Mouse (Mus musculus) Patski (cell line): ENCODE measurements around the gene 1700067K01Rik. TPM values are rescaled to one million over a fixed set of nuclear protein-coding genes. Genes with fewer than 3 reads are reported as not detected.

Experiments
- ATAC-seq: fragments of 100-300 bp; one replicate; pipeline ENCODE4 v1.8.0; 2021
- CTCF ChIA-PET: fragments of 350-600 bp; sonication (Branson Sonifier 250); formaldehyde crosslinking; loops from one replicate; lab custom pipeline; 2022; ENCODE audit warnings: inconsistent platforms; lab: Charles Lee
- POLR2A ChIA-PET: fragments of 350-600 bp; sonication (Branson Sonifier 250); formaldehyde crosslinking; loops from one replicate; lab custom pipeline; 2022; ENCODE audit warnings: antibody characterized with exemption, inconsistent platforms; lab: Charles Lee
- DNase-seq: peaks from one replicate; pipeline ENCODE4 v3.0.0-alpha.2; 2011; ENCODE audit warnings: low read depth, low spot score
- H3K27me3 ChIP-seq: fragments of 371-371 bp; one replicate; pipeline ENCODE4 v1.5.1; 2021
- CTCF ChIP-seq: fragments of 100-300 bp; IDR thresholded peaks from one replicate; pipeline ENCODE4 v1.5.1; 2021
- in situ Hi-C: fragments of 300-500 bp; cut with MboI; formaldehyde crosslinking; loops from 3 replicates; pipeline ENCODE4 v1.11.1; 2018; ENCODE audit warnings: low pct_unique_long_range_greater_than_20kb, mixed read lengths
- polyA plus RNA-seq: library from polyadenylated mRNA; unstranded; gene quantifications from one replicate; pipeline ENCODE4 v1.2.3, GENCODE M21; 2021

The 1700067K01Rik gene
- polyA plus RNA-seq, 1 experiment from 2014 or later: 1.3 TPM

- no peak for ATAC-seq
- H3K27me3 ChIP-seq: peaks cover 4% of the 10 kb centered on the region
- no peak for DNase-seq
These were observed 42.8 kb downstream of the 1700067K01Rik start for GRCm38 (mm10) chr8:84044103-84044502.

GRCm38 (mm10) chr8:84044900-84045299 is 43.6 kb downstream of the 1700067K01Rik start, which contains the start of gene Rln3:
Rln3 (minus strand) TSS chr8:84045000.
- DNase-seq (no peak), ATAC-seq (no peak)
- H3K27me3 ChIP-seq: peaks cover 4% of the 10 kb centered on the region
- POLR2A ChIA-PET: no interaction called here
- CTCF ChIA-PET: no interaction called here
- no peak for TF ChIP-seq CTCF
- in situ Hi-C loops: no loop called here

More at GRCm38 (mm10) chr8:84044103-84044502, 42.8 kb downstream of the 1700067K01Rik start:
- POLR2A ChIA-PET: interaction anchor here (0.6 kb wide), 2 partner anchors 13 to 22 kb away, joined by 3 read pairs; no protein-coding TSS in a partner anchor
- in situ Hi-C loops: no loop called here
- CTCF ChIA-PET: interaction anchor here (1.0 kb wide), 1 partner anchor 24 kb away, joined by 4 read pairs; no protein-coding TSS in a partner anchor
- no peak for TF ChIP-seq CTCF

- ChIA-PET CTCF (no interaction called here), POLR2A (no interaction called here)
- in situ Hi-C loops: no loop called here
- peaks cover 8% of the 10 kb centered on the region for H3K27me3 ChIP-seq
- DNase-seq: no peak
- ATAC-seq: no peak
- TF ChIP-seq CTCF: no peak
These were observed 45.2 kb downstream of the 1700067K01Rik start for GRCm38 (mm10) chr8:84046505-84046904.

- in situ Hi-C loops: no loop called here
- ATAC-seq (no peak), DNase-seq (no peak)
These were observed 46.9 kb downstream of the 1700067K01Rik start for GRCm38 (mm10) chr8:84048171-84048570.

GRCm38 (mm10) chr8:84052746-84053145 is 51.4 kb downstream of the 1700067K01Rik start:
- ATAC-seq (no peak), DNase-seq (no peak)
- ChIA-PET CTCF (no interaction called here), POLR2A (no interaction called here)
- peaks cover 4% of the 10 kb centered on the region for H3K27me3 ChIP-seq
- TF ChIP-seq CTCF: no peak
- in situ Hi-C loops: no loop called here

More at GRCm38 (mm10) chr8:84048171-84048570, 46.9 kb downstream of the 1700067K01Rik start:
- TF ChIP-seq CTCF: no peak
- POLR2A ChIA-PET: no interaction called here
- CTCF ChIA-PET: no interaction called here
- peaks cover 8% of the 10 kb centered on the region for H3K27me3 ChIP-seq

GRCm38 (mm10) chr8:84053229-84053628 is 51.9 kb downstream of the 1700067K01Rik start:
- no peak for ATAC-seq
- ChIA-PET POLR2A (no interaction called here), CTCF (interaction anchor here (1.1 to 1.8 kb wide), 2 partner anchors 12 to 16 kb away, joined by 4 read pairs; partner anchors contain the start of gene Gm10643)
- no peak for TF ChIP-seq CTCF
- peaks cover 4% of the 10 kb centered on the region for H3K27me3 ChIP-seq
- in situ Hi-C loops: no loop called here
- DNase-seq: no peak

Other genes starting within 250 kb of the 1700067K01Rik start
- gene Adgrl1, start 101.4 kb upstream of the 1700067K01Rik start, polyA plus RNA-seq: 51.2 TPM
- 0.82 TPM for gene Gm10644, start 46.3 kb upstream of the 1700067K01Rik start, polyA plus RNA-seq
- 24.1 TPM for gene Asf1b, start 46.0 kb upstream of the 1700067K01Rik start, polyA plus RNA-seq
- 102 TPM for gene Prkaca, start 28.5 kb upstream of the 1700067K01Rik start, polyA plus RNA-seq
- gene Samd1, start 3.8 kb upstream of the 1700067K01Rik start, polyA plus RNA-seq: 42.5 TPM
- 4.9 TPM for gene 2210011C24Rik, start 10.7 kb downstream of the 1700067K01Rik start, polyA plus RNA-seq
- 48.0 TPM for gene Palm3, start 20.0 kb downstream of the 1700067K01Rik start, polyA plus RNA-seq
- 0.18 TPM for gene Il27ra, start 41.1 kb downstream of the 1700067K01Rik start, polyA plus RNA-seq
- not detected for gene Rln3, start 43.5 kb downstream of the 1700067K01Rik start, polyA plus RNA-seq
- gene Gm10643, start 63.6 kb downstream of the 1700067K01Rik start, polyA plus RNA-seq: 3.1 TPM
- 14.2 TPM for gene Rfx1, start 65.3 kb downstream of the 1700067K01Rik start, polyA plus RNA-seq
- 30.1 TPM for gene Dcaf15, start 103.3 kb downstream of the 1700067K01Rik start, polyA plus RNA-seq
- 4.9 TPM for gene Podnl1, start 124.5 kb downstream of the 1700067K01Rik start, polyA plus RNA-seq
- 54.7 TPM for gene Cc2d1a, start 146.4 kb downstream of the 1700067K01Rik start, polyA plus RNA-seq
- 3.9 TPM for gene 4930432K21Rik, start 146.5 kb downstream of the 1700067K01Rik start, polyA plus RNA-seq
- gene Nanos3, start 183.7 kb downstream of the 1700067K01Rik start, polyA plus RNA-seq: 0.81 TPM
- 22.4 TPM for gene Zswim4, start 235.6 kb downstream of the 1700067K01Rik start, polyA plus RNA-seq
- 227 TPM for gene D8Ertd738e, start 248.2 kb downstream of the 1700067K01Rik start, polyA plus RNA-seq